Mouse (Mus musculus) cerebellum, adult 18-20 months (tissue): ENCODE measurements around the gene Plekhg1.

Experiments used
- DNase-seq, 2 experiments: peaks; one replicate each; pipeline ENCODE4 v3.0.0; 2021

Gene Plekhg1

DNA sequence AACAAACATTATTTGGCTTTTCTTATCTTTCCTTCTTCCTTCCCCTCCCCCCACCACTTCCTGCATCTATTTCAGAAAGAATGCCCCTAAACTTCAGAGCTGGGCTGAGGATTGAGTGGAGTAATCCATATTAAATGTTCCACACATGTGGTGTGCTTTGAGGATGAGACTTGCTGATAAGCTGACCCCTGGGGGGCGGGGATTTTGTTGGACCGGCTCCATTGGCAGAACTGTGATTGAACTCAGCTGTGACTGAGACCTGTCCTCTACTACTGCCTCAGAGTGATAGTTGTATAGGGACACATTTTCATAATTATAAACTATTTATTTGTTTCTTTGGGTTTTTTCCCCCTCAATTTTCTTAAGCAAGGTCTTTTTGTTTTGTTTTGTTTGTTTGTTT lies 2.9 kb downstream of the Plekhg1 start:
- DNase-seq, result no peak

DNA sequence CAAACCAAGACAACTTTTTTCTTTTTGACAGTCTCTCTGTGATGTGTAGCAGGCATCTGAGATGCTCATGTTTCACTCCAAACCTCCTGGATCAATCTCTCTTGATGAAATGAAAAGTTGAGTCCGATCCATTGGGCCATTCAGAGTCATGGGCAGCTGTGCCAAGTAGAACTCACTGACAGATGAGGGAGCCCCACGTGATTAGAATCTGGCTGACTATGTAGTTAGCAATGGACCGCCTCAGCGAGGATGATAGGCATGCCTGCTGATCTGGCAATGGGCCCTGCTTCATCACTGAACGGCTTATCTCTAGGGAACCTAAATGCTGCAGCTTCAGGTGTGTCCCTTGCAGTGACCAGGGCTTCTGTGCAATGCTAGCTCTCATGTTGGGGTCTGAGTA lies 3.7 kb downstream of the Plekhg1 start:
- DNase-seq, result peak; percentile 4 to 5

DNA sequence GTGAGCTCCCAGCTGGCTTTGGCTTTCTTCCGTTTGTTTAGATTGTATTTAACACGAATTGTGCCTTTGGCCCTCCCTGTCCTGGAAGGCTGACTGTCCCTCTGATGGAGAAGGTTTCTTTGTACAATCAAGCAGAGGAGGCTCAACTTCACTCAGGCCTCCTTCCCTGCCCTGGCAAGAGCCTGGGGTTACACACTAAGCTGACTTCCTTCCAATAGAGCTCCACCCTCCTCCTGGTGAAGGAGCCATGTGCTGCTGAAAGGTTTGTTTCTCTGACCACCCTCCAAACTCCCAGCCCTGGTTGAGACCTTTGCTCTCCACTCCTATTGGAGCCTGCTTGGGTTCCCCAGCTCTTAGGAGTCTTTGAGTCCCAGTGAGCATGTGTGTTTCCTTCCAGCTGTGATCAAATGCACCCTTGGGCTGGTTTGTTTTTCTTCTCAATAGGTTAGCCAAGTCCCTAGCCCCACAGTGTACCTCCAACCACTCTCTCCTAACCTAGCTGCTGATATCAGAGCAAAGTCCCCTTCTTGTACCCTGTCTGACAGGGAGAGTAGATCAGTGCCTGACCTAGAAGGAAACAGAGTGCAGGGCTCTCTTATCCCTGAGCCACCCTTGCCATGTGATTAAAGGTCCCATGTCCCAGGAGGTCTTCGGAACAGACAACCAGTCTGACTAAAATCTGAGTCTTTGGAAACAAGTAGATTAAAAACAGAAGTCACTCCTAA lies 6.8 kb downstream of the Plekhg1 start:
- no peak for DNase-seq

DNA sequence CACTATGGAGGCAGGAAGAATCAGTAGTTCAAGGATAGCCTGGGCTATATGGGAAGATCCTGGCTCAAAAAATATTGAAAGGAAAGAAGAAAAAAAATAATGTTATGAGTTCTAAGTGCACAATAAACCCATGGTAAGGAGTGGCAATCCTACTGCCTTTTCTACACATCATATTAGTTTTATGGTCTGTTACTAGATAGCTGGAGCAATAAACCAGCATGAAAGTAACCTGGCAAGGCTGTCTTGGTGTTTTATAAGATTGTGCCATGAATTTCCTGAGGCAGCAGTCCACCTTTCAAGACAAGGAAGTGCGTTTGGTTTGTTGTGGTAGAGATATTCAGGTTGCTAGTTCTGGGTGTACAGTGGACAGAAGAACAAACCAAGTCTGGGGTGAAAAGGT lies 9.4 kb downstream of the Plekhg1 start:
- DNase-seq, result no peak

DNA sequence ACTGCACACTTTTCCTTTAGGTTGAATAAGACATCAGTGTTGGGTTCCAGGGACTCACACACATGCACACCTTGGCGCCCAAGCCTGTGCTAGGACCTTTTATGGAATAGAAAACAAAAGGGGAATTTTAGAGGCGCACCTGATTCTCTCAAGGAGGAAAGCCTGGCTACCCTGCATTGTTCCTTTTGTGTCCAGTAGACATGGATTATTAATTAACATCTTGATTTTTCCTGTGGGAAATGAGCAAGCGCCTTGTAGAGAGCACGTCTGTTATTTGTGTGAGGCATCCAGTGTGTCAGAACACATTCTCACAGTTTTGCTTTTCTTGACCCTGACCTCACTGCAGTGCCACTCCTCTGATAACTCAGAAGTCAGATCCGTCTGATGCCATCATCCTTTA lies 21.8 kb downstream of the Plekhg1 start:
- no peak for DNase-seq

DNA sequence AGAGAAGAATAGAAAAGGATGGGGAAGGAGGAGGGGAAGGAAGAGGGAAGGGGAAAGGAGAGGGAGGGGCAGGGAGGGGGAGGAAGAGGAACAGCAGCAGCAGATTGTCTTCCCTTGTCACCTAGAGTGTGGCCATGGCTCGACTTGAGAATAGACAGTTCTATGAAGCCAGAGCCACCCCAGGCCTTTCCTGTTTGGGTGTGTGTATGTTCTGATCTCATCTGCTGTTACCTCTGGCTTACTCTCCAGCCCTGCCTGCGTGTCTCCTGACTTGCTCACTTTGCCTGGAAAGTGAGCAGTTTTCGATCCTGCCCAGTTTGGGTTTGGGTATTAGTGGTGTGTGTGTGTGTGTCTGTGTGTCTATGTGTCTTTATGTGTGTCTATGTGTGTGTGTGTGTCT lies 23.0 kb downstream of the Plekhg1 start:
- DNase-seq, result no peak

DNA sequence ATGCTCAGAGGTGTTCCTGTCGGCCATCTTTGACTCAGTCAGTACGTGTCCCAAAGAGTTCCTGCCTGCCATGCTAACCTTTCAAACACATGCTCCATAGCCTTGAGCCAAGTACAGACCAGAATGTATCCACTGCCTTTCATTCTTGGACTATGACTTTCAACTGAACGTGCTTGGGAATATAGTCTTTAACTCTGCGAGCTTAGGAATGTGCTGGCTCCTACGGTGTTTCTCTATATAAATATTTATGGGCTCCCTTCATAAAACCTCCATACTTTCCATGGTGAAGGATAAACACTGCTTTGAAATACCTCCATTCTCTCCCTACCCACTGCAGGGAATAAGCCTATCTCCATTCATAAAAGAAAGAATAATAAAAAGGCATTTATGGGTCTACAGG lies 29.0 kb downstream of the Plekhg1 start:
- DNase-seq, result no peak

DNA sequence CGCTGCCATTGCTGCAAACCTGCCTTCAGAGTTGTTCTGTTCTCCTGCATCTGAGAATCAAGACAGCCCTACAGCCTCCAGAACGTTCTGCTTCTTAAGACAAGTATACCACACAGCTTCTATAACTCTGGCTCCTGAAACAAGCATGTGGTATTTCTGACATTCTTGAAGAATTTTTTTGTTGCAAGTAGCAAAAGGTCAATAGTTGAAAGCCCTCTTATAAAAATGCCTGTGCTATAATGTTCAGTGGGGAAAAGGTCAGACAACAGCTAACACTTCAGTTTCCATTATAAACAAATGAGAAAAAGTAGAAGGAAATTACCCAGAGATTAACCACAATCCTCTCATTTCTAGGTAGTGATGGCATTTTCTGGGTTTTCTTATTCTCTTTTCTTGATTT lies 34.2 kb downstream of the Plekhg1 start:
- no peak for DNase-seq

DNA sequence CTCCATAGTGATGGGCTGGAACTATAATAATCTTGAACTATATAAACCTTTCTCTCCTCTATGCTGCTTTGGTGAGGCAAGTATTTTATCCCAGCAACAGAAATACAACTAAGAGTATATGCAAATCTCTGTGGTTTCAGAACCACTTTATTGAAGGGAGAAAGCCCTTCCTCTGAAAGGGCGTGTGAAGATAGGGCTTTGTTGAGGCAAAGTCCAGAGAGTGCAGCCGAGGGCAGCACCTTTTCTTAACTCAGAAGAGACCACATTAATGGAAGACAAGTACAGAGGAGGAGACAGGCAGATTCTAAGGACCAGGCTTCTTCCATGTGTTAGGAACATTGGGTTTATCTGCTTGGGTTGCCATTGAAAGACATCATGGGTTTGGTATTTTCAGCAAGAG lies 36.6 kb downstream of the Plekhg1 start:
- DNase-seq, result no peak

DNA sequence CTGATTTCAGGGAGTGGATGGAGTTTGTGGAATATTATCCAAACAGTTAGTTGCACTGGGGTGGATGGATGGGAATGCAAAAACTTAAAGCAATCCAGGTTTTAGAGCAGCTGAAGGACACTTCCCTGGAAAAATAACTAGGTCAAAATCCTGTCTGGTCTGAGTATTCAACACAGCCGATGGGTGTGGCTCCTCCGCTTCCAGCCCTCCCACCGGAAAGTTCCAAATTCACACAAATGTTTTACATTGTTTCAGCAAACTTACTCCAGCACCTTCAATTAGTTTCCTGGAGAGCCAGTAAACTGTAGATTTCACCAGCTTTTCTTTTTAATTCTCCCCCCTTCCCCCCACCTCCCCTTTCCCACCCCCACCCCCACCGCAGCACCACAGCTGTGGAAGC lies 45.2 kb downstream of the Plekhg1 start:
- no peak for DNase-seq

DNA sequence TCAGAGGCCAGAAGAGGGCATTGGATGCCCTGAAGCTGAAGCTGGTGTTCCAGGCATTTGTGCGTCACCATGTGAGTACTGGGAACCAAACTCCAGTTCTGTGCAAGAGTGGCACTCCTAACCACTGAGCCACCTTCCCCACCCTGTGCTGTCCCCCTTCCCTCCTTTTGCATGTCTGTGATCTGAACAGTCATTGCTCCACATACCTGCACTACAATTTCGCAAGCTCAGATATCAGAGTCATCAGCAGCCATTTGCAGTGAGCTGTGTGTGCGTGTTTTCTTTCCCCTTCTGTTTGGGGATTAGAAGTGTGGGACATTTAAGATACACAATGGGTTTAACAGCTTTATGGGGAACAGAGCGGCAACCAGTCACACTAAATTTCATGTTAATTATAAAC lies 46.4 kb downstream of the Plekhg1 start:
- no peak for DNase-seq

DNA sequence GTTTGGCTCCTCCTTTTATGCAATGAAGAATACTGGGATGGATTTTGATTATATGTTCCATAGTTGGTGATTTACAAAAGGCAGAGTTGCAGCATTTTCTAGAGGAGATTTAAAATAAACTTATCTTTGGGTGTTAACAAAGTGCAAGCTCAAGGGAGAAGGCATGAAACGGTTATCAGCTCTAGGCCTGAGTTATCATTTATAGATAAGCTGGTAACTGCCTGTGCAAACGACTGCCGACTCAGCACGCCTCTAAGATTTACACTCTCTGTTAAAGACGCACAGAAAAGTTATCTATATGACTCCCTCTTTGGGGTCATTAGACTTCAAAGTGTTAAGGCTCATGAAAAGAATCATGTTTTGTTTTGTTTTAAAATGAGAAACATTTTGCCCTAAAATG lies 46.8 kb downstream of the Plekhg1 start:
- DNase-seq, result no peak

DNA sequence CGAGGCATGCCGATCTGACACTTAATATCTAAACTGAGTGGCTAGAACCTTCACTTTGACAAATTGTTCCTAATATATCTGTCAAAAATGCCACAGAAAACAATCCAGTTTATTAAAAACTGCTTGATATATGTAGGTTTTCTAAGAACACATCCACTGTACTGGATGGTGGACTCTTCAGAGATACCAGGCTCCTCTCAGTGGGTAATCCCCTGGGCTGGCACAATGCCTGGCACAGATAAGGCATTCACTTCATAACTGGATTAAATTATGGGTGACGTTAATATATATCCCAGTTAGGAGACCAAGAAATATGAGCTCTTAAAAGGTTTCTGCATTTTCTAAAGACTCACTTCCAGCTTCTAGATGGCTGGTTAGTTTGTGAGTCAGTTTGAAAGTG lies 53.7 kb downstream of the Plekhg1 start:
- no peak for DNase-seq

DNA sequence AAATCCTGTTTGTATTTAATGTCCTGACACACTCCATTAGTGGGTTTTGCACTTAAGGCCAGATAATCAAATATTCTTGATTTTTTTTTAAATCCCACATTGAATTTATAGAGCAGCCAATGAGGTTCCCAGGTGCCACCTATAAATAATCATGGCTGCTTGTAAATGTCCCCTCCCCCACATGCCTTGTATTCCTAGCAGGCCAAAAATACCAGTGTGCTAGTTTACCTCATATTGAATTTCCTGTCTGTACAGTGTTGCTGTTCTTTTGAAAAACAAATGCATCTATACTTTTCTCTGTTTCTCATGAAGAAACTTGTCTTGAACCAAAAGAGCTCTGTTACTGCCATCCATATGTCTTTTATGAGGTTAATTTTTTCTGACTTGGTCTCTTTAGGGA lies 59.3 kb downstream of the Plekhg1 start:
- DNase-seq, result no peak

DNA sequence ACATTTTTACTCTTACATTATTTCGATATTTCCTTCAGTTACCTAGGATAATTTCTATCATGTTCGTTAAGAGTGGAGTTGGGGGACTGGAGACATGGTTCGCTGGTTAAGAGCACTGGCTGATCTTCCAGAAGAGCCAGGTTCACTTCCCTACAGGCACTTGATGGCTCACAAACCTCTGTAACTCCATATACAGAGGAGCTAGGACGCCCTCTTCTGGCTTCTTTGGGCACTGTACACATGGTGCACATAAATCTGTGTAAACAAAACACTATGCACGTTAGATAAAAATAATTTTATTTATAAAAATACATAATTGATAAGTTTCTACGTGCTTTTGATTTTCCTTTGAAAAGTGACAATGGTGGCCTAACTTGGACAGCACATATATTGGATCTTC lies 61.1 kb downstream of the Plekhg1 start:
- DNase-seq, result no peak

DNA sequence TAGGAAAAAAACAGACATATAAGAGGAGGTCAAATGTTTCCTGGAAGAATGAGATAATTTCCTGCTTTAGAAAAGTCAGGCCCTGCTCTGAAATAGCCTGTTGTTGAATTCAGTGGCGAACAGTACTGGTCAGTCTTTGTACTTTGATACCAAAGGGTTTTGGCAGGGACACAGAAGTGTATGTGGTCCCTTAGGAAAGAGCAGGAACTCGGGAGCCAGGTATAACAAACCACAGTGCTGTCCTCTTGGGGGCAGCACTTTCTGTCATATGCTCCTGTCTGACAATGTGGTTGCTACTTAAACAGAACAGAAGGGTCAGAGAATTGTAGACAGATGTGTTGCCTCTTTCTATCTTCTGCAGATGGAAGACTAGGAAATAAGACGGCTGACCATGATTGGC lies 65.2 kb downstream of the Plekhg1 start:
- DNase-seq, result no peak

DNA sequence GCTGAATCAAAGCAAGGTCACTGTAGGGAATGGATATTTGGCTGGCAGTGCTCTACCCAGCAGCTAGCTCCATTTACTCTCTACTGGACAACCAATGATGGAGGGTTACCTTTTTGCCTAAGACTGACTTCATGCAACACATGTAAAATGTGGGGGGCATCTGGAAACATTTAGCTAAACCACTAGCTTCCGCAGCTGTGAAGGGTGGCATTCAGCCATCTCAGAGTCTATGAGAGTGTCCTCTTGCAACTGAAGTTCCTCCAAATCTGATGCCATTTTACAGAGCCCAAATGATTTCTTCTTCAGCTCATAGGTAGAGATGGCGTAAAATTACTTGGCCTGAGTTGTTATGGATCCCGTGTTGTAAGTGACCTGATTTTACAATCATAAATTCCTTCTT lies 67.8 kb downstream of the Plekhg1 start:
- no peak for DNase-seq

DNA sequence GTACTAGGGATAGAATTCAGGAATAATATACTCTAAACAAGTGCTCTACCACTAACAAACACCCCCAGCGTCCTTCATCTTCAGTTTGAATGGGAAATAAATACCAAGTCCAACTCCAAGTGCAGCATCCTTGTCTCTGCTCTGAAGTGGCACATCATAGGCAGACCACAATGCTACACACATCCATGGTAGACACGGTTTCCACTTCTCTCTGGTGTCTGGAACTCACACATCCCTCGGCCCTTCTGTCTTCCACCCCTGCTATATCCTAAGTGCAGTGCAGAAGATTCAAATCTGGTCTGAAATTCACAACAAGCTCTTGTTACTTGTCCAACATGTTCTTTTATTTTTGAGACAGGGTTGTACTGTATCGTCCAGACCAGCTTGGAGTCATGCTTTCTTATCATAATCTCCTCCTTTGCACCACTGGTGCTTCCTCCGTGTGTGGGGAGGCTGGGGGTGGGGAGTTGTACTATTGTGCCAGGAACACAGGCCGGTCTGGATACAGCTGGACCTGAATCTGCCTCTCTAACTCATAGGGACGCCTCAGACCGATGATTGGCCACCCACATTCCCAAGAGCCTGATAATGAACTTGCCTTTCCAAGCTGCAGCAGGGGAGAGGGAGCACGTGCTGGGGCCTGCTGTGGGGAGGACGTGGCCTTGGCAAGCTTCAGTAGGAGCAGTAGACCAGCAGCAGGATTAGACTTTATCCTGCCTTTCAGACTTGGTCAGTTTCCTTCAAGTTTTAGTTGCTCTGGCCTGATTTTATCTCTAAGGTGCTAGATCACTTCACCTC lies 70.5 kb downstream of the Plekhg1 start:
- DNase-seq, result no peak

DNA sequence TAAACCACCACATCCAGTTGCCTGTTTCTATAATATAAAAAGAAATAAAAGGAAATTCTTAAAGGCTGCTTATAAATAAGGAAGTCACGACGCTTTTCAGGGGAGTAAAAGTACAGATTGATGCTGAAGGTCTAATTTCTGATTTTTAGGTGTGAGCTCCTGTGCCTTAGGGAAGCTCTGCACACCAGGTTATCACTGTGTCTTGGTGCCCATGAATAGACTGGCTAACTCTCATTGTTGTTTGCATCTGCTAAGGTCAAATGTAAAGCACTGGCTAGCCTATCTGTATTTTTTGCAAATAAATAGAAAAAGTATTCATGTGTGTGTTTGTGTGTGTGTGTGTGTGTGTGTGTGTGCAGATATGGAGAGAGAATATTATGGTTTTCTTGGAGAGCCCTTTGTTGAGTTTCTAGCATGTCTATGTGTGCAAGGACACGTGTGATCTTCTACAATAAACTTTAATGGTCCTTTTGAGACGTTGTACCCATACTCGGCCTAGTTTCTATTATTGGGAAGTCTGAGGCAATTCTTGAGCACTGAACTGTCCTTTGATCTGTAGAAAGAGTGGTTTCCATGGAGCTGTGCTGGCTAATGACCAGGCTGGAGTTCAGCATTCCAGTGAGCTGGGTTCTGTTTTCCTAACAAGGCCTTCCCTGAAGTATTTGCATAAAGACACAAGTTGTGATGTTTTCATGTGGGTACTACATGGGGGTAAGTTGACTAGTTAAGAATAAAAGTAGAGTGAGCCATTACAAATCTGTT lies 79.0 kb downstream of the Plekhg1 start:
- peak; percentile 6 to 9 for DNase-seq

DNA sequence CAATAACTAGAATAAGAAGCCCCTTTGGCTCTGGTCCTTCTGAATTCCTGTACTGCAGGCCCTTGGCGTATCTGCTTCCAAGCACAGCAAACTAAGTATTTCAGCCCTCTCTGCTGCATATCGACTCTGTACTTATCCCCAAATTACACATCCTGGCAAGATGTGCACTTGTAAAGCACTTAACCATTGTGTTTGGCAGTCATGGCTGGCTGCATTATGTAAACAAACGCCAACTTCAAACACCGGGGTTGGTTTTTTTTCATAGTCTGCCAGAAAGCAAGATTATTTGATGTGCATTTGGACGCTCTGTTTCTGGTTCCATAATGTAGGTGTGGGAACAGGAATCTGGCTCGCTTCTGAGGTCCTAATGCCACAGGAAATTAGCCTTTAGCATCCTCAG lies 83.7 kb downstream of the Plekhg1 start:
- DNase-seq, result no peak

DNA sequence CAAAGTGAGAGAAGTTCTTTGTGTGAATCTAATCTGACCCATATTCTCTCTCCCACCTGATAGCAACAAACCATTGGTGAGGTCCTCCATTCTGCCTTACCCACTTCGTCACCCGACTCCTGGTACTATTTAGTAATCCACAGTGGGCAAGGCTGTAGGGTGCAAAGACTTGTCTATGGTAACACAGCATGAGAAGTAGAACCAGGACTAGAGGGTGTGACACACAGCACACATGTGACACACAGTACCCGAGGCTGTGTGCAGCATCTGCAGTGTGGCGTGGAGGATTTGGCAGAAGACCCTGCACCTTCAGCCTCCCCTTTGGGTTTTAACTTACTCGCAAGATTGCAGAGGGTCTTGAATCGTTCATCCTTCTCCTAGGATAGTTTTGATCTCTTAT lies 85.9 kb downstream of the Plekhg1 start:
- no peak for DNase-seq

DNA sequence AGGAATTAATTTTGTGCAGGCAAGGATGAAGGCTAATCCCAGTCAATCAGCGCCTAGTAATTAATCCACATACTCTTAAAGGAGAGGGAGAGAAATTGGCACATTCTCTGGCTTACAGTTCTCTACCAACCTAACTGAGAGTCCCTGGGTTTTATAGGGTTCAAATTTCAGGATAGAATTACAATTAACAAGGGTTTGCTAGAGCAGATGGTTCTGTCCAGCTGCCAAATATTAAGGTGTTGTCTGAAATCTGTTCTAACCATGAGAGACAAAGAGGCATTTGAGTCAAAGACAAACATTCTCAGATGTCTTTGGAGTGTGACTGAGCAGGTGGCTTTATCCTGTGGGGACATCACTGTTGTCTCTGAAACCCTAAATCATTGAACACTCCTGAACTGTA lies 87.2 kb downstream of the Plekhg1 start:
- DNase-seq, result no peak

DNA sequence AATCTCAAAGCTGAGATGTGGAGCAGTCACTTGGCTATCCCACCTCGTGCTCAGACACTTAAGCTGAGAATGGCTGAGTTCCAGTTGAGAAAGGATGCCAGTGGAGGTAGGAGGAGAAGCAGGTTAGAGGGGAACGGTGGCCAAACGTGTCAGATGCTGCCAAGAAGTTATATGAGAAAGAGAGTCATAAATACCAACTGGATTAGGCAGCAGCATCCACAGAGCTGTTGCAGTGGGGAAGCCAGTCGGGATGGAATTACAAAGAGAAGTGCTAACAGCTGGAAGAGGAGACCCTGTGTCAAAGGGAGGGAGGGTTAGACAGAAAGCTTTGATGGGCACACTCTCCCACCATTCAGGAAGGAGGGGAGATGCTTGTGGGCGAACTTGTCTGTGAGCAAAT lies 89.3 kb downstream of the Plekhg1 start:
- DNase-seq, result no peak

DNA sequence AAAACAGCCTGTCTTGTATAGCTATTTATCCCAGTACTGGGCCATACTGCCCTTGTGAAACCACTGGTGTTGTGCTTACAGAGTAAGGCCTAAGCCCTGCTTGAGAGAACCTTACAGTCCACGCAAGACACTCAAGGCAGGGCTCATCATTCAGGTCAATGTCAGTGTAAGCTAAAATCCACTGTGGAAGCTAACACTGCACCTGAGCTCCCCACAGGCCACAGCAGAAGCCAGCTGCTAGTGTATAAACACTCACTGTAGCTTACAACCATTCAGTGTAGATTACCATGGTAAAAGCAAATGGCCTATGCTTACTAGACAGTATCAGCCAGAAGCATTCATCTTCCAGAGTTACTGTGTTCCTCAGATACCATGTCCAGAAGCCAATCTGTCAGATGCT lies 90.5 kb downstream of the Plekhg1 start:
- no peak for DNase-seq
